Mouse (Mus musculus) kidney, postnatal 0 days (tissue): ENCODE data around the gene Acss3. TPM values are rescaled to one million over a fixed set of nuclear protein-coding genes. Genes with fewer than 3 reads are reported as not detected.

ENCODE experiments used
- ATAC-seq: fragments of 200-750 bp; cut with Nextera tagmentation; replicated peaks from 2 replicates; pipeline ENCODE4 v1.8.0; 2017; ENCODE audit warnings: low read depth, moderate number of reproducible peaks, moderate TSS enrichment, moderate library complexity; ENCODE audit not compliant: low FRiP score
- DNase-seq: peaks from one replicate; pipeline ENCODE4 v3.0.0-alpha.2; 2016; ENCODE audit warnings: low spot score
- H3K27ac ChIP-seq: fragments of 300-500 bp; sonication (generic); 2 replicates; pipeline ENCODE4 v1.5.1; 2014; ENCODE audit warnings: mild to moderate bottlenecking
- H3K27me3 ChIP-seq: fragments of 300-500 bp; sonication (generic); 2 replicates; pipeline ENCODE4 v1.6.1; 2014; ENCODE audit warnings: low read length, mixed read lengths; ENCODE audit not compliant: insufficient read depth
- H3K36me3 ChIP-seq: fragments of 300-500 bp; sonication (generic); 2 replicates; pipeline ENCODE4 v1.6.1; 2014; ENCODE audit warnings: low read length, mixed read lengths; ENCODE audit not compliant: insufficient read depth
- H3K4me1 ChIP-seq: fragments of 300-500 bp; sonication (generic); replicated peaks from 2 replicates; pipeline ENCODE4 v1.6.1; 2014; ENCODE audit warnings: antibody characterized with exemption, low read length, mixed read lengths; ENCODE audit not compliant: insufficient read depth
- H3K4me2 ChIP-seq: fragments of 300-500 bp; sonication (generic); 2 replicates; pipeline ENCODE4 v1.6.1; 2014; ENCODE audit warnings: mild to moderate bottlenecking, low read length, moderate library complexity, mixed read lengths
- H3K4me3 ChIP-seq: fragments of 300-500 bp; sonication (generic); replicated peaks from 2 replicates; pipeline ENCODE4 v1.5.1; 2014; ENCODE audit warnings: low read depth, low read length
- H3K9ac ChIP-seq: fragments of 300-500 bp; sonication (generic); 2 replicates; pipeline ENCODE4 v1.6.1; 2014; ENCODE audit warnings: low read depth, low read length
- H3K9me3 ChIP-seq: fragments of 300-500 bp; sonication (generic); replicated peaks from 2 replicates; pipeline ENCODE4 v1.6.1; 2016; ENCODE audit warnings: low read length, inconsistent platforms, mixed read lengths
- CTCF ChIP-seq: IDR thresholded peaks from 2 replicates; pipeline ENCODE4 v1.5.1; 2016; ENCODE audit warnings: antibody characterized with exemption, low read depth, mild to moderate bottlenecking, moderate library complexity
- WGBS: fragments of 180-500 bp; shearing (Covaris S2); extraction: QIAGEN DNeasy Blood & Tissue Kit; methylation state at CpG from one replicate; pipeline ENCODE4 v1.1.7; 2014; 5-methylcytosine and 5-hydroxymethylcytosine counted together
- polyA plus RNA-seq: library from polyadenylated mRNA; unstranded; fragments of >200 nt; fragmentation: Nextera tagmentation; extraction: Ambion mirVana; gene quantifications from 2 replicates; pipeline ENCODE4 v1.2.1, GENCODE M21; 2015

The Acss3 gene
- polyA plus RNA-seq: 2.9 and 3.6 TPM in 2 replicates

- no peaks in the 10 kb centered on the region for H3K9me3 ChIP-seq
- no peaks in the 10 kb centered on the region; the same call in 1 of the 2 replicates for H3K4me1 ChIP-seq
- DNase-seq: peak; percentile 80
- WGBS: 2% methylated on average over 17 of the region's 17 CpGs
- H3K27ac ChIP-seq: no peak within 1 kb of the TSS
- peak; percentile 38 for TF ChIP-seq CTCF
- no peaks in the 10 kb centered on the region for H3K36me3 ChIP-seq
- H3K27me3 ChIP-seq: no peaks in the 10 kb centered on the region
- H3K4me2 ChIP-seq: peak within 1 kb of the TSS; percentile 65
- ATAC-seq: peak; percentile 93
- H3K9ac ChIP-seq: peak within 1 kb of the TSS; percentile 58
- peak within 1 kb of the TSS; percentile 50 for H3K4me3 ChIP-seq
Measured at GRCm38 (mm10) chr10:107123529-107124335, at the start of gene Acss3. Gene Acss3, minus strand, starts transcription at chr10:107123668.

GRCm38 (mm10) chr10:107172003-107172689 lies 48.7 kb upstream of the Acss3 start:
- no peaks in the 10 kb centered on the region for H3K27me3 ChIP-seq
- H3K4me3 ChIP-seq: no peak overlapping the region
- H3K4me2 ChIP-seq: no peak overlapping the region
- ATAC-seq (no peak; the same call in 1 of the 2 replicates), DNase-seq (no peak)
- no peaks in the 10 kb centered on the region for H3K4me1 ChIP-seq
- H3K27ac ChIP-seq: no peak overlapping the region
- no peaks in the 10 kb centered on the region for H3K9me3 ChIP-seq
- H3K9ac ChIP-seq: no peak overlapping the region
- H3K36me3 ChIP-seq: no peaks in the 10 kb centered on the region
- TF ChIP-seq CTCF: no peak
- WGBS: 75% methylated on average over 3 of the region's 3 CpGs

GRCm38 (mm10) chr10:107166486-107166885 lies 43.0 kb upstream of the Acss3 start:
- Histone ChIP-seq H3K9ac (no peak overlapping the region), H3K9me3 (no peaks in the 10 kb centered on the region), H3K4me3 (no peak overlapping the region), H3K27me3 (no peaks in the 10 kb centered on the region), H3K36me3 (no peaks in the 10 kb centered on the region), H3K27ac (no peak overlapping the region), H3K4me2 (no peak overlapping the region), H3K4me1 (no peaks in the 10 kb centered on the region)
- 83% methylated on average over 3 of the region's 3 CpGs for WGBS
- ATAC-seq: no peak
- DNase-seq: no peak
- no peak for TF ChIP-seq CTCF

- H3K27ac ChIP-seq: no peak overlapping the region
- H3K4me1 ChIP-seq: no peaks in the 10 kb centered on the region
- no peak overlapping the region for H3K9ac ChIP-seq
- DNase-seq (no peak), ATAC-seq (no peak)
- H3K4me3 ChIP-seq: no peak overlapping the region
- WGBS: 75% methylated on average over 1 of the region's 1 CpGs
- TF ChIP-seq CTCF: no peak
- H3K27me3 ChIP-seq: no peaks in the 10 kb centered on the region
- no peaks in the 10 kb centered on the region for H3K9me3 ChIP-seq
- H3K36me3 ChIP-seq: no peaks in the 10 kb centered on the region
- H3K4me2 ChIP-seq: no peak overlapping the region
Measured at GRCm38 (mm10) chr10:107148759-107149158, 25.3 kb upstream of the Acss3 start.

- no peak for DNase-seq
- ATAC-seq: no peak
- Histone ChIP-seq H3K4me3 (no peak overlapping the region), H3K36me3 (no peaks in the 10 kb centered on the region), H3K27me3 (no peaks in the 10 kb centered on the region), H3K9ac (no peak overlapping the region), H3K4me2 (no peak overlapping the region), H3K9me3 (no peaks in the 10 kb centered on the region), H3K27ac (no peak overlapping the region), H3K4me1 (no peaks in the 10 kb centered on the region)
- no peak for TF ChIP-seq CTCF
- WGBS: 31% methylated on average over 1 of the region's 1 CpGs
Measured at GRCm38 (mm10) chr10:107144016-107144415, 20.5 kb upstream of the Acss3 start.

- Histone ChIP-seq H3K4me1 (no peaks in the 10 kb centered on the region), H3K9ac (no peak overlapping the region), H3K4me3 (no peak overlapping the region), H3K4me2 (no peak overlapping the region), H3K27me3 (no peaks in the 10 kb centered on the region), H3K36me3 (no peaks in the 10 kb centered on the region), H3K27ac (no peak overlapping the region), H3K9me3 (no peaks in the 10 kb centered on the region)
- 55% methylated on average over 1 of the region's 1 CpGs for WGBS
- no peak for TF ChIP-seq CTCF
- ATAC-seq (no peak), DNase-seq (no peak)
Measured at GRCm38 (mm10) chr10:107142910-107143309, 19.4 kb upstream of the Acss3 start.
